ENCODE assay signal across 7 mouse cellular contexts in genomic region chr15:81585746-81586461, GRCm38 (mm10). TPM values are rescaled to one million over a fixed set of nuclear protein-coding genes. Genes with fewer than 3 reads are reported as not detected.
A peak's percentile ranks its signal among the peaks of the same experiment; 100 is the strongest.
DNase-seq lines count a peak whose midpoint lies in the region; ATAC-seq and TF ChIP-seq lines count a peak whose summit lies in the region.

No protein-coding gene starts in this region.

- H3K36me3 ChIP-seq in limb, embryonic 10.5 days, result peaks cover 30% of the 10 kb centered on the region
- peaks cover 6% of the 10 kb centered on the region; the same call in 1 of the 2 replicates for H3K36me3 ChIP-seq in midbrain, embryonic 12.5 days
- H3K36me3 ChIP-seq in small intestine, adult 2 months (ENCODE audit: control insufficient read depth, insufficient read depth, low read length), result peaks cover 7% of the 10 kb centered on the region

- ATAC-seq in granulocyte monocyte progenitor cell, adult 5-6 weeks (replicated peaks; ENCODE audit: poor library complexity, severe bottlenecking), result peak; percentile 74
- ATAC-seq in midbrain, embryonic 12.5 days (ENCODE audit: low FRiP score, low read depth), result peak; percentile 59

- no peaks in the 10 kb centered on the region for H3K27me3 ChIP-seq in limb, embryonic 10.5 days (ENCODE audit: low read depth, poor library complexity, severe bottlenecking)
- H3K27me3 ChIP-seq in midbrain, embryonic 12.5 days, result no peaks in the 10 kb centered on the region
- H3K27me3 ChIP-seq in small intestine, adult 2 months (ENCODE audit: control insufficient read depth, insufficient read depth, low read length), result no peaks in the 10 kb centered on the region

- peak; percentile 83 for TF ChIP-seq POLR2A in small intestine, adult 2 months (IDR thresholded peaks at IDR 0.05; ENCODE audit: low read depth, low read length)

- H3K4me1 ChIP-seq in limb, embryonic 10.5 days, result peaks cover 24% of the 10 kb centered on the region
- H3K4me1 ChIP-seq in midbrain, embryonic 12.5 days, result peaks cover 25% of the 10 kb centered on the region
- H3K4me1 ChIP-seq in small intestine, adult 2 months (ENCODE audit: control insufficient read depth, insufficient read depth, insufficient read length, low read length), result peaks cover 2% of the 10 kb centered on the region; the same call in 1 of the 2 replicates

- H3K9me3 ChIP-seq in limb, embryonic 10.5 days (replicated peaks), result no peaks in the 10 kb centered on the region
- no peaks in the 10 kb centered on the region for H3K9me3 ChIP-seq in midbrain, embryonic 12.5 days

- TF ChIP-seq CTCF in small intestine, adult 2 months (IDR thresholded peaks at IDR 0.05; ENCODE audit: extremely low read depth, insufficient read length, insufficient replicate concordance, low read depth, low read length), result 0 out of 2 replicates have a peak, but pooled peaks have one; percentile 24

- peak overlapping the region; percentile 100 for H3K27ac ChIP-seq in limb, embryonic 10.5 days
- peak overlapping the region; percentile 100 for H3K27ac ChIP-seq in midbrain, embryonic 12.5 days (replicated peaks)
- H3K27ac ChIP-seq in small intestine, adult 2 months (ENCODE audit: insufficient read depth, low read depth, low read length), result peak overlapping the region; percentile 100

- H3K9ac ChIP-seq in midbrain, embryonic 12.5 days (replicated peaks), result peak overlapping the region; percentile 100

- H3K4me3 ChIP-seq in limb, embryonic 10.5 days, result peak overlapping the region; percentile 99
- H3K4me3 ChIP-seq in midbrain, embryonic 12.5 days, result peak overlapping the region; percentile 99
- peak overlapping the region; percentile 94 for H3K4me3 ChIP-seq in small intestine, adult 2 months (ENCODE audit: low read depth, low read length)

- peak; percentile 90 for DNase-seq in adrenal gland, postnatal 10 days
- DNase-seq in embryo, embryonic 9.5 days (ENCODE audit: extremely low spot score), result peak; percentile 88
- DNase-seq in kidney, adult 11 months, result peak; percentile 84
- peak; percentile 85 for DNase-seq in limb, embryonic 10.5 days (ENCODE audit: low spot score)

- H3K4me2 ChIP-seq in midbrain, embryonic 12.5 days (replicated peaks), result peak overlapping the region; percentile 82

- under 1% methylated on average over 77 of the region's 77 CpGs for WGBS in limb, embryonic 10.5 days
- under 1% methylated on average over 55 of the region's 77 CpGs for WGBS in midbrain, embryonic 12.5 days
- WGBS in small intestine, adult 2 months, result under 1% methylated on average over 73 of the region's 77 CpGs

RNA-seq across cellular contexts. Expression of gene Ep300, which starts 0.8 kb away (rescaled TPM):
- 10 to 100 TPM; 51.0 to 68.6 TPM for total RNA-seq in adrenal gland, postnatal 10 days (2021)
- total RNA-seq in granulocyte monocyte progenitor cell, adult 5-6 weeks (2014; fragmentation: Nextera tagmentation), result 120 and 136 TPM in 2 replicates
- 20.7 and 38.5 TPM in 2 replicates for total RNA-seq in granulocyte monocyte progenitor cell, adult 5-6 weeks (2017)
- 17.4 and 20.7 TPM in 2 replicates for polyA plus RNA-seq in limb, embryonic 10.5 days (2016; fragmentation: Nextera tagmentation; extraction: Ambion mirVana)
- 27.2 and 30.9 TPM in 2 replicates for polyA plus RNA-seq in midbrain, embryonic 12.5 days (2016; fragmentation: Nextera tagmentation; extraction: Ambion mirVana)
- polyA plus RNA-seq in small intestine, adult 2 months (2012; rRNA removed), result 16.9 and 33.3 TPM in 2 replicates

Comparison
In these comparisons a context has a peak if more than half of its experiments do, and no peak if none do; other contexts are left out.
1. Peak in every context shown above with its lines: DNase-seq, ATAC-seq, H3K4me3 ChIP-seq and H3K27ac ChIP-seq.